Mouse (Mus musculus) neutrophil, adult 59 days (primary cell): ENCODE data around the gene Ppp1ca. TPM values are rescaled to one million over a fixed set of nuclear protein-coding genes. Genes with fewer than 3 reads are reported as not detected.

Experiments
- total RNA-seq, 2 experiments: library from RNA; stranded (reverse); gene quantifications; 1 replicate in 1 of 2; 2 replicates in 1 of 2; pipeline ENCODE4 v1.2.4; 2023

The Ppp1ca gene
- 100 to 1,000 TPM; 433 to 455 TPM for total RNA-seq

DNA sequence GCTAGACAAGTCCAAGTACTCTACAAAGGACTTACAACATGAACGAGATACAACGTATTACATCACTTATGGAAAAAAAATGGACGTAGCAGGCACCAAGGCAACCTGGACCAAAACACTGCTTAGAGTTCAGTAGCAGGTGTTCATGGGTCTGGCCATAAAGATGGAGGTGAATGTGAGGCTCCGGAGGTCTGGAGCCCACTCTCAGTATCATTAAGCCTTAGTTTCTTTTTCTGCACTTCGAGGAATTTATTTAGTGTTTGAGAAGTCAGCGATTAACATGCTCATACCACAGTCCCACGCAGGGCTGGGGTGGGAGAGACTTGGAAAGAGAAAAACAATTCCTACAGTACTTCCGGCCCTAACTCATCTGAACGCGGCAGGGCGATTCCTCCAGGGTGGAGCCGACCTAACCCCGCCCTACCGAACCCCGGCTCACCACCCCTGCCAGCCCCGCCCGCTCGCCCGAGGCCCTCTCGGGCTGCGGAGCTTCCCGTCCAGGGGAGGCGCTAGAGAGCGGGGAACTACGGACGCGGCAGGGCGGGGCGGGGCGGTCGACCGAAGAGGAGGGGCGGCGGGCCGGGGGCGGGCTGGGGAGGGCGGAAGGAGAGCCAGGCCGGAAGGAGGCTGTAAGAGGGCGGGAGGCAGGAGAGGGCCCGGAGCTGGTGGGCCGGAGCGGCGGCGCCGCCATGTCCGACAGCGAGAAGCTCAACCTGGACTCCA, at the start of gene Ppp1ca:
Gene Ppp1ca (plus strand): TSS at position 538 of the 723 bp plus-strand sequence.

DNA sequence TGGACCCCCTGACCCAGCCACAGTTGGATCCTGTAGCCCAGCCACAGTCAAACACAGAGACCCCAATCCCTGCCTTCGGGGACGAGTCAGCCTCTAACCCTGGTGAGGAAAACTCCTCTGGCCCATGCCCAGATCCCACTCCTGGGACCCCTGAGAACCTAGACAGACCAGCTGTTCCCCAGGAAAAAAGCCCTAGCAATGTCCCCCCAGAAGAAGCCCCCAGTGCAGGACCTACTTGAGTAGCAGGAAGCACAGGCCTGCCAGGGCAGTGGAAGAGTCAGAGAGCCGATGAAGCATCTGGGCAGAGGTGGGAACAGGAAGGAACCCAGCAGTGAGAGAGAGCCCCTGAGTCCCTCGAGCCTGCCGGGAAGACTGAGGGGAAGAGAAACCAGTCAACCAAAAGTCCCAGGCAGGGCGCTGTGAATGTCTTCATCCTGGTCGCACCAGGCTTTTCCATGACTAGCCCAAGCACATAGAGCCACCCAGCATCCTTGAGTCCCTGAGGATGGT, 48.1 kb upstream of the Ppp1ca start, which contains the start of gene Cabp4:
Gene Cabp4 (minus strand): TSS at position 275 of the 510 bp plus-strand sequence.

DNA sequence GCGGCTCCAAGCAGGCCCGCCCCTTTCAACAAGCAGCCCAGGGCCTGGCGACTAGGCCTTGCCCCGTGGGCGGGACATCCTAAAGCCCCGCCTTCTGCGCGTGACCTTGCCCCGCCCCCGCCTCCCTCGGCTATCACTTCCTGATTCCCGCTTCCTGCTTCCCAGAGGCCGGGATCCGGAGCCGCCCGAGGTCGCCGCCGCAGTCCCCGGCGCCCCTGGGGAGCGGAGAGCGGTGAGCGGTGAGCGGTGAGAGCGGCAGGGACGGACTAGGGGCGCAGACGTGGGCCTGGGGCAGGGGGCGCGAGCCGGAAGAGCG, 43.4 kb upstream of the Ppp1ca start, which contains the start of gene Coro1b:
Gene Coro1b (plus strand): TSS at position 129 of the 316 bp plus-strand sequence.

DNA sequence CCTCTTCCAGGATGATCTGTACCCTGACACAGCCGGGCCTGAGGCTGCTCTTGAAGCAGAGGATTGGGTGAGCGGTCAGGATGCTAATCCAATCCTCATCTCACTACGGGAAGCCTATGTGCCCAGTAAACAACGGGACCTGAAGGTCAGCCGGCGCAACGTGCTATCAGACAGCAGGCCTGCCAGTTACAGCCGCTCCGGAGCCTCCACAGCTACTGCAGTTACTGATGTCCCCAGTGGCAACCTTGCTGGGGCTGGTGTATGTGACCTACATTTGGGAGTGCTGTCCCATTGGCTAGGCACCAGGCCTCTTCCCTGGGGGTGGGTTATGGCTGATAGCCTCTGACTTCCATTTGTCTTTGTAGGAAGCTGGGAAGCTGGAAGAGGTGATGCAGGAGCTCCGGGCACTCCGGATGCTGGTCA, 38.6 kb upstream of the Ppp1ca start, which contains the start of gene Ptprcap:
Gene Ptprcap (plus strand): TSS at position 373 of the 423 bp plus-strand sequence.

DNA sequence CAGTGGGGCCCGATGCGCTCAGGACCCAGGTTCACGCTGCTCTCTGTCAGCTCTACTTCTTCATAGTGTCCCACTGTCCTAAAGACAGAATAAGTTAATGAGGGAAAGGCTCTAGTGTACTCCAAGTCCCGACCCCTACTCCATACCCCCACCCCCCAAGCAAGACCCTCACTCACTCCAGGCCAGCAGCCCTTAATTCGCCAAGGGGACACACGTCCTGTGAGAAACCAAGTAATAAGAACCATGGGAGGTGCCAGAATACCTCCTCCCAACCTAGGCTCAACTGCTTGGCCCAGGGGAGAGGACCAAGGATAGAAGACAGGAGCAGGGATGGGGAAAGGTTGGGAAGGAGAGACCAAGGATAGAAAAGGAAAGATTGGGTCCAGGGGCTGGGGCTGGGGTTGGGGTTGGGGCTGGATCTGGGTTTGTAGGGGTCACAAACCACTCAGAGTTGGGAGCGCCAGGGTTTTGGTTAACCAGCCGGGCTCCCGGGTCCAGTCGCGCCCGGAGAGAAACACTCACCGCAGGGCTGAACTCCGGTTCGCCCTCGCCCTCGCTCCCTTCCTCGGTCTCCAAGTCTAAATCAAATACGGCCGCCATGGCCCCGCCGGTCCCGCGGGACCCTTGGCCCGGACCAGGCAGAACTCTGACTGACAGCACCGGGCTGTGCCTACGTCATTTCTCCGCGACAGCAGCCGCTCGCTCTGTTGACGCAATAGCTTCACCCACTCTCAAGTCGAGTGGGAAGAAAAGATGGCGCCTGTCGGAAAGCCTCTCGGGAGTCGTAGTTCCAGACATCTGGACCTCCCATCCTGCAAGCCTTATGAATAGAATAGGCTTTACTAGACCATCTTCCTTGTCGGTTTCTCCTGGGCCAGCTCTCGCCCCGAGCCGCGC, 29.0 kb upstream of the Ppp1ca start, which contains the start of gene Rps6kb2:
Gene Rps6kb2 (minus strand): TSS at position 709 of the 897 bp plus-strand sequence.

DNA sequence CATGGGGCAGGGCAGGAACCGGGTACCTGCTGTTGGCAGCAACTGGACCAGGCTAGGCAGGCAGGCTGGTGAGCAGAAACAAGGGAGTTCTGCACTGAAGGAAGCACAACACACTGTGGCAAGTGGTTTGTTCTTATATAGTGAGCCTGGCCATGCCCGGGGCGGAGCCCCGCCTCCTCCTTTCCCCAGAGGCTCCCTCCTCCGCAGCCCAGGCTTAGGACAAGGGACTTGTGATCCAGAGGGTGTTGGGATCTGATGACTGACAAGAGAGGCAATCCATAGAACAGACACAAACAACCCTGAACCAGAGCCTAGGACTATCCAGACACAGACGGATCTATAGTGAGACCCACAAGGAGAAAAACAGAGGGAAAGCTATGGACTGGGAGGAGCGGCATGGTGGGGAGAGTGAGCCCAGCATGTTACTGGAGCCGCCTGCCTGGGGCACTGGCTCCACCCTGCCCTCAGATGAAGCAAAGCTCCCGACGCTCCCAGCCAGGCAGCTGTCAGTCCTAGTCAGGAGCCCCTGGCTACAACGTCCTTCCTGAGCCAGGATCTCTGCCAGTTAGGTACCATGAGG, 16.4 kb upstream of the Ppp1ca start, which contains the start of gene Carns1:
Gene Carns1 (minus strand): TSS at position 112 of the 580 bp plus-strand sequence.

DNA sequence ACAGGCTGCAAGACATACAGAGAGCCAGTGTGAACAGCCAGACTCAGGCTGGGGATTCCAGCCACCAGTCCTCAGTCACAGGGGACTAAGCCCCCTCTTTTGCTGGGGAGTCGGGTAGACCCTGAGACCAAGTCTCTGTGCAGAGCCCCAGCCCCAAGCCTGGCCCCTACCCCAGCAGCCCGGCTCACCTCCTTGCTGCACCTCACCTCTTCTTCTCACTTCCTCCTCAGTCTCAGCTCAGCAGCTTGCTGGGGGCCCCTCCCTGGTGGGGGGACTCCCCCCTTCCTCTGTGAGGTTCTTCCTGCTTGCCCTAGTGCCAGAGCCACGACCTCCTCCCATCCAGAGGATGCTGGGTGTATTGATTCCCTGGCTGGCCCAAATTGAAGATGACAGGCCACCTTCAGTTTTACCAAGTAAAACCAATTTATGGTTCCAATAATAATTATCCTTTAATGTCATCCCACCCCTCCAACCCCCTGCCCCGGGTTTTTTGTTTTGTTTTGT, 982 bp upstream of the Ppp1ca start, which contains the start of gene Tbc1d10c:
Gene Tbc1d10c (minus strand): TSS at position 454 of the 504 bp plus-strand sequence.

DNA sequence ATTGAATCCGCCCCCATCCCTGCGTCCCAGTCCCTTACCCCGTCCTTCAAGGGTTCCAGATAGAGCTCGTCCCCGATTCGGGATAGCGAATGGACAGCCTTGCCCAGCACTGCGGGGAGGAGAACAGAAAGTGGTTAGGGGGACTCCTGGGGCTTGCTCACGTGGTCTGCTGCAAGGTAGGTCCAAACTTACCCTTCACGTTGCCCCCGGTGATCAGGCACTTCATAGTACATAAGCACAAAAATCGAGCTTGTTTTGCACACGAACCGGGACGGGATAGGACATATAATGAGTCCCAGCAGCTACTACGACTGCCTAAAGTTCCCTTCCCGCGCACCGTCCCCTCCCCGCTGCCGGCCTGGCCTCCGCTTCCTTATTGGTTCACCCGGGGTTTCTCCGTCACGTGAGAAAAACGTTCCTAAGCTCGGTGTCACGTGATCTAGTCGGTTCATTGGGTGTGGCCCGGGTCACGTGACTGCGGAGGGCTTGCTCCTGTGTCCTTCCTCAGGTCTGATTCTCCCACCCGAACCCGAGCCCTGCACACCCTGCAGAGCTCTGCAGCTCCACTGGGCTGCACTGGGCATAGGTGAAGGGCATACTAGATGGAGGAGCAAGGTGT, 9.5 kb downstream of the Ppp1ca start, which contains the start of gene Rad9a:
Gene Rad9a (minus strand): TSS at position 372 of the 619 bp plus-strand sequence.

DNA sequence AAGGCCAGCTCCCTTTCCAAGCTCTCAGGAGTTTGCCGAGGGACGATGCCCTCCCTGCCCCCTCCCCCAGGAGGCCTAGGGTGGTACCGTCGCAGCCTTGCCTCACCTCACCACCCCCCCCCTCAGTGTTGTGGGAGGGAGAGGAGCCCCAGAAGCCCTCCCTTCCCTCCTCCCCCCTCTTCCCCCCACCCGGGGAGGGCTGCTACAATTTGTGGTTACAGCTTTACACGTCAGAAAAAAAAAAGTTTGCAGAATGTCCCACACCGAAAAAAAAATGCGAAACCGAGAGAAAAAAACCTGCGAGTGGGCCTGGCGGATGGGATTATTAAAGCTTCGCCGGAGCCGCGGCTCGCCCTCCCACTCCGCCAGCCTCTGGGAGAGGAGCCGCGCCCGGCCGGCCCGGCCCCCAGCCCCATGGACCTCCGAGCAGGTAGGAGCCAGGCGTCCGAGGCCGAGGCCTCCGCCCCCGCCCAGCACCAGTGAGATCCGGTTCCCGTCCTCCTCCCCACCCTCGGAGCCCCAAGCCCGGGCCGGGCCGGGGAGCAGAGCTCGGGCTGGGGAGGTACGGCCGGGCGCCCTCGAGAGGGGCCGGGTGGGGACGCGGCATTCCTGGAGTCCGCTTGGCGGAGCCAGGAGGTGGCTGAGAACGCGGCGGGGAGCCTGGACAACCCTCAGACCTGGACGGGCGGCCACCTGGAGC, 22.4 kb downstream of the Ppp1ca start, which contains the start of the genes Clcf1 and AC109138.7:
Gene Clcf1 (plus strand): TSS at position 168 of the 700 bp plus-strand sequence.
Gene AC109138.7 (plus strand): TSS at position 287 of the 700 bp plus-strand sequence.

DNA sequence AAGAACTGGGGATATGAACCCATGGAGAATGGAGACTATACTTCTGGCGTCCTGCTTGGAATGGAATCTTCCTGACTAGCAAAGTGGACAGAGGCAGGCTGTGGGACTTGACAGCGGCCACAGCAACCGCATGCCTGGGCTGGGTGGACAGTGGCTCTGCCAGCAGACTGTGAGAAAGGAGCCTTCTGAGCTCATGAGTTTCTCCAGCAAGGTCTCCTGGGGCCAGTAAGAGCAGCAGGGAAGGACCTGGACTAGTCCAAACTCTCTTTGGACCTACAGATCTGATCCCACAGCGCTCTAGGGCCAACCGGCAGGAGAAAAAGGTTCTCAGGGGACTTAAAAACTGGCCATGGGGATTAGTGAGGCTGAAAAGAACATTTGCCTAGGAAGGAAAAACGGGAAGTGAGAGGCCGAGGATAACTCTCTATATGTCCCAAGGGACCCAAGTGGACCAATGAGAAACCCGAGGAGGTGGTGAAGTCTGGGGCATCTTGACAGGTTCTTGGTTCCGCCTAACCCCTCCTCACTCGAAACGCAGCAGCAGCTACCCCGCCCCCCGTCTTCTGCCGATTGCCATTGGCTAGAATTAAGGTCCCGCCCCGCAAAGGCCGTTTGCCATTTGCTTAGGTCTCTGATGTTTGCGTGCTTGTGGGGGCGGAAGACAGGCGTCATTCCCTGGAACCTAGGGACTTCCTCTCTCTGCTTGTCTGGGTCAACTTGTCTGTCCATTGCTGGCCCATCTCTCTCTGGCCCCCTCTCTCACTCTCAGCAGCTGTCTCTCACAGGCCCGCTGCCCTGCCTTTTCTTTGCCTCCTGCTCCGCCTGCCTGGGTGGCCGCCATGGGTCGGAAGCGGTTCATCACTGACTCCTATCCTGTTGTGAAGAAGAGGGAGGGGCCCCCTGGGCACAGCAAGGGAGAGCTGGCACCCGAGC, 39.7 kb downstream of the Ppp1ca start, which contains the start of gene Pold4:
Gene Pold4 (plus strand): TSS at position 647 of the 933 bp plus-strand sequence.

Other genes with a start within 250 kb of the Ppp1ca start
- 10 to 100 TPM in 1 of 2 experiments, 1 to 10 TPM in 1; 9.9 to 11.1 TPM for gene Aldh3b3, start 233.4 kb upstream of the Ppp1ca start, total RNA-seq
- 10 to 100 TPM; 12.6 to 14.7 TPM for gene Aldh3b2, start 219.7 kb upstream of the Ppp1ca start, total RNA-seq
- gene Acy3, start 205.5 kb upstream of the Ppp1ca start, total RNA-seq = under 1 TPM; 0.53 to 0.88 TPM
- not detected for gene Tbx10, start 199.3 kb upstream of the Ppp1ca start, total RNA-seq
- gene Nudt8, start 191.5 kb upstream of the Ppp1ca start, total RNA-seq = 1 to 10 TPM; 4.7 to 4.8 TPM
- gene Gm49405, start 191.4 kb upstream of the Ppp1ca start, total RNA-seq = 1 to 10 TPM in 1 of 2 experiments, under 1 TPM in 1; 0.33 to 1.0 TPM
- gene Doc2g, start 188.8 kb upstream of the Ppp1ca start, total RNA-seq = under 1 TPM; 0.57 to 0.73 TPM
- gene Ndufv1, start 179.3 kb upstream of the Ppp1ca start, total RNA-seq = 10 to 100 TPM; 68.4 to 70.8 TPM
- 10 to 100 TPM; 63.6 to 65.3 TPM for gene Gstp1, start 154.1 kb upstream of the Ppp1ca start, total RNA-seq
- gene Gstp2, start 146.0 kb upstream of the Ppp1ca start, total RNA-seq = 1 to 10 TPM; 8.2 to 9.4 TPM
- gene Gstp3, start 132.5 kb upstream of the Ppp1ca start, total RNA-seq = 1 to 10 TPM; 6.6 to 7.7 TPM
- not detected for gene Cabp2, start 110.5 kb upstream of the Ppp1ca start, total RNA-seq
- 100 to 1,000 TPM; 228 to 257 TPM for gene Cdk2ap2, start 94.9 kb upstream of the Ppp1ca start, total RNA-seq
- 100 to 1,000 TPM; 185 to 192 TPM for gene Pitpnm1, start 92.1 kb upstream of the Ppp1ca start, total RNA-seq
- gene Aip, start 66.2 kb upstream of the Ppp1ca start, total RNA-seq = 100 to 1,000 TPM; 108 TPM
- gene Gpr152, start 52.3 kb upstream of the Ppp1ca start, total RNA-seq = under 1 TPM in 1 of 2 experiments, not detected in 1; 0.13 TPM
- gene Cabp4, start 48.0 kb upstream of the Ppp1ca start, total RNA-seq = under 1 TPM; 0.67 to 0.82 TPM
- gene Coro1b, start 43.4 kb upstream of the Ppp1ca start, total RNA-seq = 100 to 1,000 TPM; 188 to 219 TPM
- gene Ptprcap, start 38.5 kb upstream of the Ppp1ca start, total RNA-seq = 10 to 100 TPM; 13.8 to 18.6 TPM
- gene Rps6kb2, start 28.7 kb upstream of the Ppp1ca start, total RNA-seq = 10 to 100 TPM; 34.4 to 42.3 TPM
- gene Carns1, start 16.6 kb upstream of the Ppp1ca start, total RNA-seq = 10 to 100 TPM; 34.4 to 34.6 TPM
- gene Tbc1d10c, start 781 bp upstream of the Ppp1ca start, total RNA-seq = 100 to 1,000 TPM; 126 to 134 TPM
- gene Rad9a, start 9.6 kb downstream of the Ppp1ca start, total RNA-seq = 10 to 100 TPM; 28.4 to 29.8 TPM
- 1 to 10 TPM; 2.5 to 4.2 TPM for gene Clcf1, start 22.2 kb downstream of the Ppp1ca start, total RNA-seq
- gene AC109138.7, start 22.3 kb downstream of the Ppp1ca start, total RNA-seq = not detected
- 10 to 100 TPM; 53.1 to 57.3 TPM for gene Pold4, start 39.8 kb downstream of the Ppp1ca start, total RNA-seq
- gene Ssh3, start 77.1 kb downstream of the Ppp1ca start, total RNA-seq = 10 to 100 TPM; 28.7 to 35.5 TPM
- 10 to 100 TPM; 33.9 to 37.4 TPM for gene Ankrd13d, start 91.1 kb downstream of the Ppp1ca start, total RNA-seq
- 100 to 1,000 TPM; 428 to 445 TPM for gene Grk2, start 114.2 kb downstream of the Ppp1ca start, total RNA-seq
- 100 to 1,000 TPM in 1 of 2 experiments, 10 to 100 TPM in 1; 98.8 to 114 TPM for gene Kdm2a, start 206.2 kb downstream of the Ppp1ca start, total RNA-seq
- not detected for gene Rhod, start 247.4 kb downstream of the Ppp1ca start, total RNA-seq